Mouse (Mus musculus) ZHBTc4 (cell line): ENCODE data around the gene Ncdn.

Source experiments
- DNase-seq: peaks from one replicate; pipeline ENCODE4 v3.0.0-alpha.2; 2011; ENCODE audit warnings: low read depth, low spot score

Ncdn gene

DNA sequence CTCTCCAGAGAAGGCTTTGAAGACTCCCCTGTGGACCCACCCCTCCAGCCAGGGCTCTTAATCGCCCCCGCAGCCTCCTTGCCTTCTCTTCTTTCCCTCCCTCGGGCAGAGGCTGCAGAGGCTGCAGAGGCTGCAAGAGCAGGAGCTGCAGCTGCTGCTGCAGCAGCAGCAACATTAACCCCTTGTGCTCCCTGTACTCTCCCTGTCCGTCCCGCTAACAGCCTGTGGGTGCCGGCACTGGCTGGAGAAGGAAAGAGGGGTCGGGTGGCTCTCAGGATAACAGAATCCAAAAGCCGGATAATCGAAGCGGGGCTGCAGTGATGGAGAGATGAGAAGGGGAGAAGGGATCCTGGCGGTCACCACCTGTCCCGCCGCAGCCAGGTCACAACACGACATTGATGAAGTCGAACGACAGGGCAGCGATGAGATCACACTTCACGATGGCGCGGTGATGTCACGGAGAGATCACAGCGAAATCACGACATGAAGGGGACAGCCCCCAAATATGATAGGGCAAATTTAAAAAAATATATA, 563 bp downstream of the Ncdn start:
- peak; percentile 25 for DNase-seq

DNA sequence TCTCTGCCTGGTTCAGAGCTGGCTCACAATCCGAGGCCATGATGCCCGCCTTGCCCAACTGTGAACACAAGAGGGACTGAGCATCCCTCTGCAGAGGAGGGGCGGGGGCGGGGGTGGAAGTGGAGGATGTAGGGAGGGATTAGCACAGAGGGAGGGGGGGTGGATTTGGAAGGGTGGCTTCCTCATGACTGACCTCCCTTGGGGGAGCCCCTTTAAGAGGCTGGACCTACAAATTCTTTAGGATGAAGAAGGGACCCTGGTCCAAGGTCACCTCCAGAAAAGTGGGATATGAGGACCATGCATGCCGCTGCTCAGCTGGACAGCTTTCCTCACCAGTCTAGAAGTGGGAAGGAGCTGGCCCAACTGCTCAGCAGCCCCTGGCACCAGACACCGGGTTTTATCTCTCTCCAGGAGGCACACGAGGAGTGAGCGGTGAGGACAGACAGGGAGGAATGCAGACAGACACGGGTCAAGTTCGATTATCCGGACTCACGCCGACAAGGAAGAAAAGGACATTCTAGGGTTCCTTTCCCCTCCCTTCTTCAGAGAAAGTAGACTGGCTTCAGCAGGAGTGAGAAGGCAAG, 1.1 kb downstream of the Ncdn start:
- DNase-seq: peak; percentile 8

DNA sequence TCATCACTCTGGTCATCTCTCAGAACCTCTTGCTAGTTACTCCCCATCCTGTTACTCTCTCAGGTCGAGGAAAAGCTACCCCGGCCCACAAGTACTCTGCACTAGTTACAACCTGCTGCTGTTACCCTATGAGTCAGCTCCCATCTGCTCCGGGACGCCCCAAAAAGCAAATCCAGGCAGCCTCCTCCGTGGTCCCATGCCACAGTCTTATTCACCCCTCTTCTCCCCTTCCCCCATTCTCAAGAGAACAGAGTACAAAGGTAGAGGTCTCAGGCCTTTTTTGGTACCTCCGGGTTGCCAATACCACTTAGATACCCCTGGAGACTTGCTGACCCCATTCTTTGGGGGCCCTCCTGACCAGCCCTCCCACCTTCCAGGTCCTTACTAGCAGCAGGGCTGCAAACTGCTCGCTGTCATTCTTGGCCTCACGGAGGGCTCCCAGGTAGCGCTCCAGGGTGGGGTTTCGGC, 1.6 kb downstream of the Ncdn start:
- no peak for DNase-seq

DNA sequence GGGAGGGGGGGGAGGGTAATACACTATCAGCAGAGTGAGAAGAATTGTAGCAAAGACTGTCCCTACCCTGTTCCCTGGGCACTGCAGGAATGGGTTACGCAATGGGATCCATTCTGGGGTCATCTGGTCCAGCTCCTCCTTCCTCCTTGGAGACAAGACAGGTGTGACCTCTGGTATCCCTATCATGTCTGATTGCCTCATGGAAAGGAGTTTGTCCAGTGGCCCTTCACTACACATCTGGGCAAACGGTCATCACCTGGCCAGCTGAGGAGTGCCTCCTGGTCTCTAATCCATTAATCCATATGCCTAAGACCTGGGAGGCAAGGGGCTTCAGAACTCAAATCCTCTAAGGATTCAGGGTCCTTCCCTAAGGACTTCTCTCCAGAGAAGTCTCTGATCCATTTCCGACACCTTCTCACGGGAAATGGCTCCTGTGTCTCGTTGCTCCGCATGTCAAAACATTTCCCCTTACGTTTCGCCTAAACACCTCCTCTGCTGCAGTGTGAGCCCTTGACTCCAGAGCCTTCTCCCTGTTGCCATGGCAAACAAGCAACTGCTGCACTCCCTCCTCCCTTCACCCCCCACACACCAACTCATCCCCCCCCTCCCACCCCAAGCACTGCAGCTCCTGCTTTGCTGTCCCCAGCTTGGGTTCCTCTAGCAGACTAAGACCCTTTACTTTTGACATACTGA, 2.2 kb downstream of the Ncdn start:
- no peak for DNase-seq

DNA sequence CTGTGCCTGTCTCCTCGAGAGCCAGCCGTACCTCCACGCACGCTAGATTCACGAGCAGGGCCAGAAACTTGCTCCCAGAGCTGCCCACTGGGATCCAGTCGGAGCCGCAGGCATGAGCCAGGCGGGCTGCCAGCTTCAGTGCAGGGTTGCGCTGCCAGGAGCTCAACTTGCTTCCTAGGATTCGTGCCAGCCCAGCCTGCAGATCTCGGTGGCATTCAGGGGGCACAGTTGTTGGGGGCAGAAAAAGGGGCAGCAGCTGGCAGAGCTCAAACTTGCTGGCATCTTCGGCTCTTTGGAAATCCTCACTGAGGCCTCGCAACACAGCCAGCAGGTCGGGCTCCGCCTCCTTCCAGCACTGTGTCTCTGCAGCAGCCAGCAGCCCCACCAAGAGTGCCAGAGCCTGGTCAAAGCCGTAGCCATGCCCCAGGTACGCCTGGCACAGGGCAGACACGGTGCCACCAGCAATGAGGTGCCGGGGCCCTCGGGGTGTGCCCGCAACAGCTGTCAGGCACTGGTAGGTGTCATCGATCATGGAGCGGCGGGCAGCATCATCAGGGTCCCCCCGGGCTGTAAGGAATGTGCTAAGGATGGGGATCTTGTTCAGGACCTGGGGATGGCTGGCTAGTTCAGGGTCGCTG, 3.1 kb downstream of the Ncdn start:
- no peak for DNase-seq

DNA sequence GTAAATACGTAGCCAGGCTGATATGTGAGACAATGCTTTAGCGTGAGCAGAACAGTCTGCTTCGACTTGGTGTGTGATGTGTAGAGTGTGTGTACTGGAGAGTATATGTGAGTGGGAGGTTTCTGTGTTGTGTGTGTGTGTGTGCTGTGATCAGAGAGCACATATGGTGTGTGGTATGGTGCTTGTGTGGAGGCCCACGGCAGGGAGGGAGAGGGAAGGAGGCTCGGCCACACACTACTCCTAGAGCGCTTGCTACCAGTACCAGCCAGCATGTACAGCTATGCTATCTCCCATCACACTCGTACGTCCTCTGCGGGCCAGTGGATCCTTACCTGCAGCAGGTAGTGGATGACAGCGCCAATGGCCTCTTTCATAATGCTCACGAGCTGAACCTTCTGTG, 3.7 kb downstream of the Ncdn start:
- DNase-seq: no peak

DNA sequence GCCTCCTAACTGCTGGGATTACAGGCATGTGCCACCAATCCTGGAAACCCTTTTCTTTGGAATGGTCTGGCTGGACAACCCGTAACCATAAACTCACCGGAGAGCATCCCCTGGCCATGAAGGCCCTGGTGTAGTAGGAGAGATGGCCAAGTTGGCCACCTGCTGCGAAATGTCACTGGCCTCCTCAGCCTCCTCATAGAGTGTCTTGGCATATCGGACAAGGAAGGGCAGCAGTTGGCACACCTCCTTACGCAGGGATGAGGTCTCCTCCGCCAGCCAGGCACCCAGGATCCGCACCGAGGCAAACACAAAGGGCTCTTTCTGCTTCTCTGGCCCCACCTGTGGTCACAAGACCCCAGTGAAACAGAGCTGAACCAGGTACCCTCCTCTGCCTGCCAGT, 4.9 kb downstream of the Ncdn start:
- no peak for DNase-seq

DNA sequence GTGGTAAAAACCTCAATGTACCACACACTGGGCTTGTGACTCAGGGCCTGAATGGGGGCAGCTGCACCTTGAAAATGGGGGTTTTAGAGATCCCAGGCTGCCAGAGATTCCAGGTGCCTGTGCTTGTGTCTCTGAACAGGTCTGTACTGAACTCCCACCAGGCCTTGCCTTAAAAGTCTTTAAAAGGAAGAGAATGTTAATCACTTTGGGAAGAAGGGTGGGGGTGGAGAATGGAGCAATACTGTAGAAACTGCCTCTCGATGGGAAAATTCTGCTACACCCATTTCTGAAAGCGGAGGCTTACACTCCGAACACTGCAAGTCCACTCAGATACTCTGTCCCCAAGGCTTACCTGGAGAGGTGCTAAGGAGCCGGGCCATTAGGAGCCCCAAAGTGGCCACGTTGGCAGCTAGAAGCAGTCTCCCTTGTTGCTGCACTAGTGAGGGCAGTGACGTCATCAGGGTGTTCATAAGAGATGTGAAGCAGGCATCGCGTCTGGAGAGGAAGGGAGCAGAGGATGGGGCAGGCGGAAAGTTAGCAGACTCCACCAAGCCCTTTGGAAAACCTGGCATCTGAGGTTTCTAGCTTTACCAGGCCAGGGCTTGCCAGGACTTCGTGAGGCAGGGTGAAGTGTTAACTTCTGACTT, 6.9 kb downstream of the Ncdn start:
- no peak for DNase-seq

DNA sequence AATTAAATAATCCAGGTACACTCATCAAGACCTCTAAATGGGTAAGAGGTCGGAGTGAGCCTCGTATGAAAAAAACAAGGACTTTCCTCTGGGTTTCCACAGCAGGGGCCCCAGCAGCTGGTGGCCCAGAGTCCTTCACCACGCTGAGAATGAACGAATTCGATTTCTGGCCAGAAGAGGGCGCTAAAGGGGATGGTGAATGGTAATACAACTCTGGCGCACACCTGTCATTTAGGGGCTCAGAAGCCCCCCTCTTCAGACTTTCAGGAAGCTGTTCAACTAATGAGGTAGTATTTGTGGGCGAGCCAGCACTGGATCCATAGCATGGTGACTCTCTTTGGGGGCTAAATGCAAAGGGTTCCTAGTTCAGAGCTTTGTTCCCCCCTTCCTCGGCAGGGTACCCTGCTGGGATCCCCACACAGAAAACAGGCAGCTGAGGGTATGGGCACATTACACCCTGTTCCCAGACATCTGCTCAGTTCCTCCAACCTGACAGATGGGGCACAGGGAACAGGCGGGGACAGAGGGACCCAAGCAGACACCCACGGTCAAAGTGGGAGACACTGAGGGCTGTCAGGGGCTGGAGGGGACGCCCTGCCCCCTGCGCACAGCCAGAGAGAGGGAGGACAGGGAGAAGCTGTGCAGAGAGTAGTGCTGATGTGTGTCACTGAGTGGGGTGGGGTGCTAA, 7.6 kb downstream of the Ncdn start:
- DNase-seq: peak; percentile 72

DNA sequence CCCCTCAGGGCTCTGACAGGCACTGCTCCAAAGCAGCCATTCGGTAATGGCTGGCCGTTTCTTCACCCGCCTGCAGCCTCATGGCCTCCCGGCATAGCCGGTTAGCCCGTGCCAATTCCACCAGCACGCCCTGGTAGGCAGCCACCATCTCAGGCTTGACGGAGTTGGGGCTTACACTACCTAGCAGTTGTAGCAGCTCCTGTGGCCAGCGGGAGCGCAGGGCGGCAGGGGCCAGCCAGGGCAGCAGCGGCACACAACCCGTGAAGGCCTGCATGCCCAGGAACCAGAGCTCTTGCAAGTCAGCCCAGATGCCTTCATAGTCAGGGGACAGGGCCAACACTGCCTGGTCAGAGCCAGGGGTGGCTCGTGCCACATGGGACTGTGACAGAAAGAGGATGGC, 8.4 kb downstream of the Ncdn start:
- DNase-seq: no peak

DNA sequence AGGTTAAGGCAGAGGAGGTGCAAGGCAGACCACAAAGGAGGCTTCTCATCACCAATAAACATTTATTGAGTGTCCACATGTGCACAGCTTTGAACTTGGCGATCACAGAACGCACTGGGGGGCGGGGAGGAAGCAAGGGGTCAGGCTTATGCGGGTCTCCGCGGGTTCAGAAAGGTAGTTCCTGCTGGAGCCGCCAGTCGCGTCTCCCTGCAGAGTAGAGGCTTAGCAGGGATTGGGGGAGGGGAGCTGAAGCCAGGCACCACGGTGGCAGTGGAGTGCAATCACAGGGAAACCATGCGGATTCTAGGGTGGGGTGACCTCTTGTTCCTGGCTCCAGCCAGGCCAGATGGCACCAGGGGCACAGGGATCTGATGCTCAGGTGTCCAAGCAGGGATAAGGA, 9.5 kb downstream of the Ncdn start:
- DNase-seq: peak; percentile 66

DNA sequence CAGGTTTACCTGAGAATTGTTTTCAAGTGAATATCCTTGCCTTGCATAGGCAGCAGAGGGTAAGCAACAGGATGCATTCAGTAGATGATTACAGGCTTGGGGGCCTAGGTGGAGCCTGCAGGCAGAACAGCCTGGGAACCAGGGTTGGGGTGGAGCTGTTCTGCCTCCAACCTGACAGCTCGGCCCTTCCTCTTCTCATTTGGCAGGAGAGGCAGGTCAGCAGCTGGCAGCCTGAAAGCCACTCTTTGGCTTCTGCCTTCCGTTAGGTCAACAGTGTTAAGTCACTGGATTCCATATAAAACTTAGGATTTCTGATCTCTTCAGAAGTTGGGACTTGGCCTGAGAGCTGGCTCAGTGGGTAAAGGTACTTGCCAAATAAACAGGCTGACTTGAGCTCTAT, 10.3 kb downstream of the Ncdn start:
- DNase-seq: no peak

DNA sequence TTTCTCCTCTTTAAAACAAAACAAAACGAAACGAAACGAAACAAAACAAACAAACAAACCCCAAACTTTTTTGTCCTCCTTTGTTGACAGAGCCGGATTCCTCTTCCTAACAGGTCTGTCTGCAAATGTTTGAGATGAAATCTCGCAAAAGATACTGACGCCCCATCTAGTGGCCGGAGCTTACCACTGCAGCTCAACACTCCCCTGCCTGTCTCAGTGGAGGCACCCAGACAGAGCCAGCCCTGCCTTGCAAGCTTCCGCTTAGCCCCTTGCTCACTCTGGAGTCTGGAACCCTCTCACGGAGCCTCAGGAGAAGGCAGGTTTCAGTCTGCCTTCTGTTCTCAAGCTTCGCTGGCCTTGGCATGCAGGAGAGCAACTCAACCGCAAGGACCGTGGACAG, 11.8 kb downstream of the Ncdn start:
- DNase-seq: peak; percentile 90

DNA sequence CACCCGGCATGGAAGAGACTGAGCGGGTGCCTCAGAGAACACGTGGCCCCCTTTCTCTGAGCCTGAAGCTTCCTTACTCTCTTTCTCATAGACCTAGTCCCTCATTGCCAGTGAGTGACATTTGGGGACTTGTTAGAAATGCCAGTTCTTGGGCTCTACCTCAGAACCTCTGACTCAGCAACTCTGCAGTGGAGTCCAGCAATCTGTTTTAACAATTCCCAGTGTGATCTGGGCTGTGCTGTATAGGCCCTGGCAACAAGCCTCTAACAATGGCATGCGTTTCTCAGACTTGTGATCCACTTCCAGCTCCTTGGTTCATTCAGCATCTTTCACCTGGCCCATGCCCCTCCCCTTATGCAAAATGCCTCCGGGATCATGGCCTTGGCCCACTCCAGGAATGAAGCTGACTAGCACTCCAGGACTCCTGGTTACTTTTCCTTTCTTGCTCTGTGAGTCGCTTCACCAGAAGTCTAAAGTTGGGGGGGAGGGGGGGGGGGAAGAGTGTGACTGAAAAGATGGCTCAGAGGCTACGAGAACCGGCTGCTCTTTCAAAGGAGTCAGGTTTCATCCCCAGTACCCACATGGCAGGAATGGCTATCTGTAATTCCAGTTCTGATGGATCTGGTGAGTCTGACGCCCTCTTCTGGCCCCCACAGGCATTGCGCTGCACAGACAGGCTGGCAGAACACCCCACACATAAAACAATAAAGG, 13.1 kb downstream of the Ncdn start:
- DNase-seq: peak; percentile 86

DNA sequence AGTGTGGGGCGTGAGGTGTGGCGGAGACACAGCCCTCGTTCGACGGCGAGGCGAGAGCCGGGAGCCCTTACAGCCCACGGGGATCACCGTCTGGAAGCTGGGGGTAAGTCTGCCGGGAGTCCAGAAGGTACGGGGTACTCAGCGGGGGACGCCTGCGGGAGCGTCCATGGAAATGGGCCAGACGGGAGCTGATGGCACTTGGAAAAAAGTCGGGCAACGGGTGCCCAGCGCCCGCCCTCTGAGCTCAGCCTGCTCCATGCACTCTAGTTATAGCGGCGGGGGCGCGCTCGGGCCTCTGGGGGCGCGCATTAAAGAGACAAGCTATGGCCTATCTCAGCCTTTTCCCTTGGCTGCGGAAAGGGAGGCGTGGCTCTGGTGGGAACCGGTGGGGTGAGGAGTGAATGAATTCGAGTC, 17.2 kb downstream of the Ncdn start, which contains the start of gene Tfap2e:
Gene Tfap2e, minus strand, starts transcription at position 240 of the 414 bp plus-strand sequence.
- DNase-seq: peak; percentile 85

DNA sequence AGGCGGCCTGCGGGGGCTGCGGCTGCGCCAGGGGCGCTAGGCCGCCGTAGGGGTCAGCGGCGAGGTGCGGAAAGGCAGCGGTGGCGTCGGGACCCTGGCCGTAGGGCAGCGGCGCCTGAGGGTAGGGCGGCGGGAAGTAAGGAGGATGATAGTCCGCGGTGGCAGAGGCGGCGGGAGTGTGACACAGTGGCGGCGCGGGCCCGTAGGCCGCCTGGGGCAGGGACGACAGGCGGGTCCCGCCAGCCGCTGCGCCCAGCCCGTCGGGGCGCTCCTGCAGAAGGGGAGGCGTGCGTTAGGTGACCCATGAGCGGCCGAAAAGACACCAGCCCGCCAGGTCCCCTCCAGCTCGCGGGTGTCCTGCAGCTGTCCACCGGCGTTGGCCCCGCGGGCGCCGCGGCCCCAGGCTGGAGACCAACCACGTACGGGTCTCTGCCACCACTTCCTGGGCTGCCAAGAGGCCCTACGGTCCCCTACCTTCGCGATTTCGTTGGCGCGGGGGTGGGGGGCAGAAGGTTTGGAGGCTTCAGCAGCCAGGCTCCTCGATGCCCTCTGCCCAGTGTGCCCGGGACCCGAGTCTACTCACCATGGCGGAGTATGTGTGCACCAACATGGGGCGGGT, 17.7 kb downstream of the Ncdn start:
- DNase-seq: peak; percentile 58

DNA sequence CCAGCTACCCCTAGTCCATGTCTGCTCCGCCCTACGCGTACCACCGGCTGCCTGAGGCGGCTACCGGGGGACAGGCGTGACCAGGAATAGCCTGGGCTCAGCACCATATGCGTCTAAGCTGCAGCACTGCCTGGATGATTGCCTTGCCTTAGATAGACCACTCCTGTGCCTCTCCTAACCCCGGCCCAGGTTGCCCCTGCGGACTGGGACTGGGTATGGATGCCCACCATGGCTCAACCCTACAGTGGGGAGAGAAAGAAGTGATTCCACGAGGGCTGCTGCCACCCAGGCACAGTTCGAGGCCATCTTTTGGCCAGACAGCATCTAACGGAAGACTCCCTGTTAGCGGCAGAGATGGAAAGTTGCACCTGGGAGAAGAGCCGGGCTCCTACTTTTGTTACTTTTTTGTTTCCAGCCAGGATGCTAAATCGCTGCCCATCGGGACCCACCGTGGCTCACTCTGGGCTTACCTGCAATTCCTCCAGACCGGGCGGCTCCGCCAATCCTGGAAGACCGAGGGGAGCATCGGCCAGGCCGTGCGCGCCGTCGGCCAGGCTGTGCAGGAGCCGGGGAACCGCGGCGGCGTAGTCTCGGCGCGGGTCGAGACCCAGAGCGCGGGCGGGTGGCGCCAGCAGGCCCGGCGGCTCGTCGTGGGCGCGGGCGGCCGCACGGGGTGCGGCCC, 18.4 kb downstream of the Ncdn start:
- peak; percentile 61 for DNase-seq

DNA sequence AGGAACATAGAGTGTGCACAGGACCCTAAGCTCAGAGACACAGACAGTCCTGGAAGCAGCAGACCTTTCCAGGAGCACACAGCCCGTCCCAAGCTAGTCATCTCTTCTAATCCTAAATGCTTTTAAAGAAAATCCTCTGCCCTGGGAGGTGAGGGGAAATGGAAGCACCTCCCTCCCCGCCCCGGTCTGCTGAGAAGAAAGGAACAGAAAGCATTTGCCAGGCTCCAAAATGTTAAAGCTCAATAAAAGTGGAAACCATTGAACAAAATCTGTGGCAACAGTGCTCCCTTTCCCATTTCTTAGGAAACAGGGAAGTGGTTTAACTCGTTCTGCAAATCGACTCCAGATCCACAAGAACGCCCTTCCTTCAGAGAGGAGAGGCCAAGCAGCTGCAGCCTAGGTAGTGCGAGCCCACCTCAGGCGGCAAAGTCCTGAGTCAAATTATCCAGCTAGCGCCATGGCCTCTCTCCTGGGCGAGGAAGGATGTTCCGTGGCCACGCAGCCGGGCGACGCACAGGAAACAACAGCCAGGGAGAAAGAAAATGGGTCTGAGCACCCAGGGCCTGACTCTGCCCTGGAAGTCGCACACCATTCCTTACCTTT, 19.1 kb downstream of the Ncdn start:
- DNase-seq: peak; percentile 41

DNA sequence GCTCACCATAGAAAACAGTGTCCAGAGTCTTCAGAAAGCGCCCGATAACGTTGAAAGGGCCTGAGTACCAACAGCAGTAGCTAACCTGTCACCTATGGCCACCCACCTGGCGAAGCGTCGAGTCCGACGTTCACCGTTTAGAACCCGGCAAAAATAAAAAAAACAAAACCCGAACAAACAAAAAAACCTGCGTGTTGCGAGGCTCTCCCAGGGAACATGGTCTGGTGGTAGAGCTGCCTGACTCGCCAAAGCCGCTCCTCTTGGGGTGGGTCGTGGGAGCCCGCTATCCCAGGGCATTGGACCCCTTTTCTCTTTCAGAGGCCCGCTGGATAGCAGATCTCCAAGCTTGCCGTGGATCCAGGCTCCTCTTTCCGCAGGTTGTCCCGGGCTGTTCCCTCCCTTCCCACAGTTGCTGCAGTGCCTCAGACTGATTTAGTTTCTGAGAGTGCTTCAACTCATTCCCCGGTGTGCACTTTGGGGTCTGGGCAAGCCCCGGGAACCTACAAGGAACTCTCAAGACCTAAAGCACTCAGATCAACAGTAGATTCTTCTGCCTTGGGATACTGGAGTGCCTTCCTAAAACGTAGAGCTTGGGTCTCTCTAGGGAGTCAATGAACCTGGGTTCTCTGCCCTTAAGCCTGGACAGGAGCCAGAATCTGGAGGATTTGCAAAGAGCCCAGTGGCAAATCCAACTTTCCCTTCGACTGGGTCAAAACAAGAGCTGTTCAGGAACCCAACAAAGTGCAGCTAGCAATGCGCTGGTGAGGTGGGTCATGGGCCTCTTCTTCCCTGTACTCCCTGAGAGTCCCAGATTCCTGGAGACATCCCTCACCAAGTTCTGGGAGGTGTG, 20.5 kb downstream of the Ncdn start:
- no peak for DNase-seq
